Mouse (Mus musculus): ENCODE data around the gene Hspb2. TPM values are rescaled to one million over a fixed set of nuclear protein-coding genes. Genes with fewer than 3 reads are reported as not detected.

Hspb2 gene
- 1 to 10 TPM; 1.2 to 2.4 TPM for total RNA-seq (2021)

DNA sequence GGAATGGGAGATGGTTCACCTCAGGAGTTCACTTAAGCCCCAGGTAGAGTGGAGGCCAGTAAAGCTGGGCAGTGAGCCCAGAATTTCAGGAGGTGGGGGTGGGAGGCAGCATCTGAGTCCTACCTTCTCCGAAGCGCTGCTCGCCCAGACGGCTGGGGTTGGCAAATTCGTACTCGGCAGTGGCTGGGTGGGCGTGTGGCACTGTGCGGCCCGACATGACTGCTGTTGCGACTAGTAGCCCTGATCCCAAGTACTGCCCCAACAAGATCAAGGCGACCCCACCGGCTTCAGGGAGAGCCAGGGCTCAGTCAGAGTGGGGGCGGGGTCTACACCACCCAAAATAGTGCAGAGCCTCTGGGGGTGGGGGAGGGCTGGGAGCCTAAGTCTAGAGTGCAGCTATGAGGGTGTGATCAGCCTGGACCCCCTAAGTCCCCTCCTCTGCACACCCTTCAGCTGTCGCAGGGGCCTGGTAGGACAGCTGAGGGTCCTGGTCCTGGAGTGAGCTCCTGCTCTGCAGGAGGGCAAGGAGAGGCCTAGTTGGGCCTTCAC, at the start of gene Hspb2:
TSS of gene Hspb2 (minus strand) at position 301 of the 549 bp plus-strand sequence.
- DNase-seq (ENCODE audit: low spot score in 2 of 2): no peak
- intact Hi-C loops (cut with DNase I): no loop called here

DNA sequence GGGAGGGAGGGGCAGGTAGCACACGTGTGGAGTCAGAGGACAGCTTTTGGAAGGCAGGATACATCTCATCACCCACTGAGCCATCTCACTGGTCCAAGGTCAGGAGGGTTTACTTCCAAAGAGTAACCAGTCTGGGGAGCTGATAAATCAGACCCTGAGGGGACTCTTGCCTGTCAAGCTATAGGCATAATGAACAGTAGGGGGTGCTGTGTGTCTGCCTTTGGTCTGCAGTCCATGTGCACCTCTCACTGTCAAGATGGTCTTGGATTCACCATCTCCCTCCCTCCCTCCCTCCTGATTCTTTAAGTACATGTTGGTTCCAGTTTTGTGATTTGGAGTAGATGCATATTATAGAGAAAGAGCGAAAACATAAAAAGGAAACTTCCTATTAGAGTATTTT, 48.8 kb upstream of the Hspb2 start:
- intact Hi-C loops (cut with DNase I): no loop called here

DNA sequence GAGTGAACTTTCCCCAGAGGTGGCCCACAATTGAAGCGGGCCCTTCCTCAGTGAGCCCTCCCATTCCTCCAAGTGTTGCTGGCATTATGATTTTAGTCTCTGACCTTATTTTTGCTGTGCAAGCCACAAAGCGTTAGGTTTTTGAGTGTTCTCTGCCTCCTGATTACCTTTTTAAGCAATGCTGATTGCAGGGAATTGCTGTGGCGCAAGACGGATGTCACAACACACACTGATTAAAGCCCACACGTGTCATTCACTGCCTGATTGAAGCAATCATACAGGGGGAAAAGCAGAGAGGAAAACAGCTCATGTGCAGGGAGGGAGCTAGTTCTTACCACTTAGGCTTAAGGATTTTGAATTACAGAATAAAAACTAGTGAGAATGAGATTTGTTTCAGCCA, 46.2 kb upstream of the Hspb2 start:
- intact Hi-C loops (cut with DNase I): loop anchor here (2.0 kb wide), 1 partner anchor 354 kb away; no protein-coding TSS in a partner anchor

More for the DNA sequence above, 48.8 kb upstream of the Hspb2 start:
- DNase-seq (ENCODE audit: low spot score in 2 of 2): no peak

DNA sequence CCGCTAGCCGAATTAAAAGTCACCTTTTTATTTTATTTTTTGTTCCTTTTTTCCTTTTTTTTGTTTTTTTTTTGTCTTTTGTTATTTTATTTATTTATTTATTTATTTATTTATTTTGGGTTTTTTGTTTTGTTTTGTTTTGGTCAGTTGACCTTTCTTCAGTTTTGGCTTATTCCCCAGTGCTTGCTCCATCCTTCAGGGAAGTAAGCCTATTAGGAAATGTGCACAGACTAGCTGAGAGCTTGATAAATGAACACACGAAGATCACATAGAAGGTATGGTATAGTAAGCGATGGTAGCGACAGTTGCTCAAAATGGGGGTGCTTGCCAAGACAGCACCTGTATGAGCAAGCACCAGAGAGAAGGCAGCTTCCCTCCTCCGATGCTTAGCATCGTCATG, 45.5 kb upstream of the Hspb2 start:
- intact Hi-C loops (cut with DNase I): loop anchor here (2.0 kb wide), 1 partner anchor 355 kb away; no protein-coding TSS in a partner anchor
- no peak for DNase-seq (ENCODE audit: low spot score in 2 of 2)

More for the DNA sequence above, 46.2 kb upstream of the Hspb2 start:
- DNase-seq (ENCODE audit: low spot score in 2 of 2): no peak

DNA sequence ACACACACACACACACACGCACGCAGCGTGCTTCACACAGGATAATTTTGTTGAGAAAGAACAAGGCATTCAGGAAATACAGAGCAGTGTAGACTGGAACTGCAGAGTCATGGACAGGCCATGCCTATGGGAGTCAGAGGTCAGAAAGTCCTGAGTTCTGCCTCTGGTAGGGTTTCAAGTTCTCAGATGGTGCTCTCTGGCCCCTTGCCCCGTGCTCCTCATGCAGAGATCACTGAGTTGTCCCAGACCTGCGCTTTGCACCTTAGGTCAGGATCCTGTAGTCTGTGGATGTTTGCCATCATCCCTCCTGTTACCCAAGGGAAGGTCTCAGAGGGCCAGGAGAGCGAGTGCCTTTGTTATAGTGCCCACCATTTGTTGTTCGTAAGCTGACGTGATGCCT, 44.6 kb upstream of the Hspb2 start:
- intact Hi-C loops (cut with DNase I): no loop called here

DNA sequence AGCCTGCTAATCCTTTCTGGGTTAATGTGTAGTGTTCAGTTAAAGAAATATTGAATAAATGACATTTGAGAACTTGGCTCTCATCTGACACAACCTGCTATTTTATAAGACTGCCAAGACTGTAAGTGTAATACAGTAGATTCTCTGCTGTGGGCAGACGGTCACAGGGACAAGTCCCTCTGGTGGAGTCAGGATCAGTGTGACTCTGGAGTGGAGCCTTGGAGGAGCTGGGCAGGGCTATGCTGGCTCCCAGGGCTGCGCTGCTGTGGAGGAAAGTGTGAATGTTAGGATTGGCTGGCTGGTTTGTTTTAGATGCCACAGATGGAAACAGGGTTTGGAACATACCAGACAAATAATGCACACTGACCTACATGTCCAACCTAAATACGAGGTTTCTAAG, 43.1 kb upstream of the Hspb2 start:
- no peak for DNase-seq (ENCODE audit: low spot score in 2 of 2)
- intact Hi-C loops (cut with DNase I): no loop called here

More for the DNA sequence above, 44.6 kb upstream of the Hspb2 start:
- DNase-seq (ENCODE audit: low spot score in 2 of 2): no peak

DNA sequence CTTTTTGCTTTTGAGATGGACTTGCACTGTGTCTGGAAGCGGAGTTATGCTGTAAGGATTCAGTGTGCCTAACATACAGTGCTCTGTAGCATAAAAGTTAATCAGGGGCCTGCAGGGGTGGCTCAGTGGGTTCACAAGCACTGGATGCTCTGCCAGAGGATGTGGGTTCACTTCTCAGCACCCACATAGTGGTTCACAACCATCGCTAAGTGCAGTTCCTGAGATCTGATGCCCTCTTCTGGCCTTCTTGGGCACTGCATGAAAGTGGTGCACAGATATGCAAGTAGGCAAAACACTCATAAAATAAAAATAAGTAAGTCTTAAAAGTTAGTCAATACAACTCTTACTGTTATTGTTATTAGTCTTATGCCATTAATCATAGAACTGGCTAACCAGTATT, 30.0 kb upstream of the Hspb2 start:
- intact Hi-C loops (cut with DNase I): no loop called here
- DNase-seq (ENCODE audit: low spot score in 2 of 2): no peak

DNA sequence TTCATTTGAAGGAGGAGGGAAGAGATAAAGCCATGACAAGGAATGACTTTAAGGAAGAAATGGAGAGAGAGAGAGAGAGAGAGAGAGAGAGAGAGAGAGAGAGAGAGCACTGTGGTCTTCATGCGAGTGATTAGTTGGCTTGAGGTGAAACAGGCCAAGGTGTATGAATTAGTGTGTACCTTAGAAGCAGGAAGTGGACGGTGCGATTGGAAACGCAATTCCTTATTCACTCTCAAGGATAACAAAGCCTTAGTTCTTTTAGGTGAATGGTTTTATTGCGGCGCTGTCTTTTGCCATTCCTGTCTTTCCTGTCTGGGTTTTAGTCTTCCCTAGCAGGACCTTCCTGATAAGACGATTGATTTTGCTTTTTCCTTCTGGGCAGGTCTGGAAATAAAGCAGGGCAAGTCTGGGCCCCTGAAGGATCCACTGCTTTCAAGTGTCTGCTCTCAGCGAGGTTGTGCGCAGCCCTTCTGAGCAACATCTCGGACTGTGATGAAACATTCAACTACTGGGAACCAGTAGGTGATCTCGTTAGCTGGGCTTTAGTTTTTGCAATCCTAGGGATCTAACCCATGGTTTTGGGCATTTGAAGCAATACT, 24.1 kb upstream of the Hspb2 start:
- intact Hi-C loops (cut with DNase I): no loop called here
- no peak for DNase-seq (ENCODE audit: low spot score in 2 of 2)

DNA sequence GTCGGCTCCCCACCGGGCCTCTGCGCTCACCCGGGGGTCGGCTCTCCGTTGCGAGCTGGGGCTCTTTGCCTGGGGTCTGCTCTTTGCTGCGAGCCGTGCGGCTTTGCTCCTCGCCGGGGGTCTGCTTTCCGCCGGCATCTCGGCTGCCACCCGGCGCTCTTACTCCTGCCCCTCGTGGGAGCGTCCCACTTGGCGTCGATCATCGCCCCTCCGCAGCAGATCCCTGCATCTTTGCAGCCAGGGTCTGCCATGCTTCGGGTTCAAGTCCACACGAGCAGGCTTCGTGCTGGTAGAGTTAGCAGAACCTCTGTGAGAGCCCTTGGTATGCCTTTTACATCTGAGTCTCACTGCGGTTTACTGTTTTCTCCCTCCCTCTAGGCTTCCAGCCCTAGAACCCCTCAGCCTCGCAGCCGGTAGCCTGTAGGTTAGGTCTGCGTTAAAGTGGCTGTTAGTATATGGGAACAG, 23.5 kb upstream of the Hspb2 start:
- intact Hi-C loops (cut with DNase I): no loop called here
- peak in 1 of 2 experiments; percentile 31 for DNase-seq (ENCODE audit: low spot score in 2 of 2)

DNA sequence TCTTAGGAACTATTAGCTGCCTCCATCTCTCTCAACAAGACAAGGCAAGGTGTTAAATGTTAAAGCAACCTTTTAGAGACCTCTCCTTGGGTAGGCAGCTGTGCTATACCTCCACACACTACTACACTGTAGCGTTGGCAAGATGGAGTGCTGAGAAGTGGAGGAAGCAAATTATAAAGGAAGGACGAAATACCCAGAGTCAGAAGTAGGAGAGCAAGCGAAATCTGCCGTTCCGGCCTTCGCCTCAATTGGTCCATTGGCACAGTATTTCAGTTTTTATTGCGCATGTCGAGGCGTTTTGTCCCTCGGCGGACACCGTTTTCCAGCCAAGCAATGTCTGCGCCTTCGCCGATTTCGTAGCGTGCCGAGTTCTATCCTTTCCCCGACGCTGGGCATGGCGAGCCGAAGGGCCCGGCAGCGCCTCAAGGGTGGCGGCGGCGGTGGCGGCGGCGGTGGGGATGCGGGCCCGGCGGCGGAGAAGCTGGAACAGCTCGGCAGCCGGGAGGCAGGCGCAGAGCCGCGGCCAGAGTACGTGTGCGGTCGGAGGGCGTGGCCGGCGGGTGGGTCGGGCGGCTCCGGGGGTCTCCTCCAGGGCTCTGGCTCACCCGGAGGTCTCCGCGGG, 22.9 kb upstream of the Hspb2 start, which contains the start of the genes Alg9 and 1110032A03Rik:
TSS of gene Alg9 (plus strand) at position 29 of the 622 bp plus-strand sequence.
TSS of gene 1110032A03Rik (minus strand) at position 530 of the 622 bp plus-strand sequence.
- intact Hi-C loops (cut with DNase I): no loop called here

DNA sequence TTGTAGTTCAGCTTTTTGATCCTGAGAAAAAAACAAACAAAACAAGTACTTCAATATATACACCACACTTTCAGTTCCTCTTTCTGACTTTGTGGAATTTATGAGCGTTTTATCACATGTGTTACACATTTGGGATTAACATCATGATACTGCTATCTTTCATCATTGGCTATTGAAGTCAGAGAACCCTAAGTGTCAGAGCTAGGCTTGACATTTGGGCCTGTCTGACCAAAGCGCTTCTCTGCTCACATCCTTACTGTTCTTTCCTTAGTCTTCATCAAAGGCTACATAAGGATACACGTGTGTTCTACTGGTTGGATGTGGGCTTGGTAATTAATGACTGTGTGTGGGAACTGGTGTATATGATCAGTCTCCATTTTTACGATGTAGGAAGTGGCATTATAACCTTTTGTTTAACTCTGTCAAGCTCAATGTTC, 21.9 kb upstream of the Hspb2 start:
- intact Hi-C loops (cut with DNase I): no loop called here
- DNase-seq (ENCODE audit: low spot score in 2 of 2): no peak

More for the DNA sequence above, 22.9 kb upstream of the Hspb2 start, which contains the start of the genes Alg9 and 1110032A03Rik:
- peak; percentile 90 to 93 for DNase-seq (ENCODE audit: low spot score in 2 of 2)

DNA sequence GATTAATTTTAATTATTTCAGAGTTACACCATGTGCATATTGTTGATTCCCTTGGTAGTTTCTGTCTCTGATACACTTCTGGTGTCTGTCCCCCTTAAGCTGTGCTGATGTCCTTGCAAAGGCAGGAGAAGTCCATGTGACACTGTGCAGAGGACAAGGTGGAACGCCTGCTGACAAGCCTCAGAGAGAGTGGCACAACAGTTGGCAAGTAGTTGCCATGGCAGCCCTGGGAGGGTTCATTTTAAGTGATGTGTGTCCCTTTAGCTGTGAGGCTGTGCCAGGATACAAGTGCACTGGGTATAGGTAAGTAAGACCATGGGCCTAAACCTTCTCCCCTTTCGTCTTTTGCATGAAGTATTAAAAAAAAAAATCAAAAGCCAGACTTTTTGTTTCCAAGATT, 17.9 kb upstream of the Hspb2 start:
- no peak for DNase-seq (ENCODE audit: low spot score in 2 of 2)
- intact Hi-C loops (cut with DNase I): no loop called here

DNA sequence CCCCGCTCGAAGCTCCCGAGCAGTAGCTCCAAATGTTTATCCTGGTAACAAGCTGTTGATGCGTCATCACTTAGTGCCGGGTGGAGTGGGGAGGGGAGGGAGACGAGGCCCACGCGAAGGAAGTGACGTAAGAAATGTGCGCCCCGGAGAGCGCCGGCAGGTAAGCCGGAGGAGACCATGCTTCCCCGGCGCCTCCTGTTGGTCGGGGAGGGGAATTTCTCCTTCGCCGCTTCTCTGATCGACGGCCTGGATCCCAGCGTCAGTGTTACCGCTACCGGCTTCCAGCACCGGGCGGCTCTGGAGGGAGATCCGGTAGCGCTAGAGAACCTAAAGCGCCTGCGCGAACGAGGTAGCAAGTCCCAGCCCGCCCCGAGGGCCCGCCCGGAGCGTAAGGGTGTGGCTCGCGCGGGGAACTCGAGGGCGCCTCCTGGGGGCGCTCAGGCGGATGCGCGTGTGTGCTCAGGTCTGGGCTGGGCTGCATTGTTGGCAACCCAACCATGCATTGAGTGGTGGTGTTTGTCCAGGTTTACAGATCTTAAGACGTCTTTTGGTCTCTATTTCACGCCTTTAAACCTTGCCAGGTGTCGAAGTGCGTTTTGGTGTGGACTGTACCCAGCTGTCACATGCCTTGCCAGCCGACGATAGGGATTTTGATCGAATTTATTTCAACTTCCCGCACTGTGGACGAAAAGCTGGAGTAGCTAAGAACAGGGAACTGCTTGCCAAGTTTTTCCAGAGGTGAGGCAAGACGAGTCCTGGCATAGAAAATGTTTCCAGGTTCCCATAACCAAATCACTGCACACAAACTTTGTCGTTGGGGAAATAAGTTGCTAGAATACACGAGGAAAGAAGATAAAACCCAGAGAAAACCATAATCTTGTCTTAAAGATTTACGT, 16.2 kb upstream of the Hspb2 start, which contains the start of gene Fdxacb1:
TSS of gene Fdxacb1 (plus strand) at position 130 of the 896 bp plus-strand sequence.
- intact Hi-C loops (cut with DNase I): loop anchor here (2.0 to 5.0 kb wide), 2 partner anchors 41 to 70 kb away; no protein-coding TSS in a partner anchor

DNA sequence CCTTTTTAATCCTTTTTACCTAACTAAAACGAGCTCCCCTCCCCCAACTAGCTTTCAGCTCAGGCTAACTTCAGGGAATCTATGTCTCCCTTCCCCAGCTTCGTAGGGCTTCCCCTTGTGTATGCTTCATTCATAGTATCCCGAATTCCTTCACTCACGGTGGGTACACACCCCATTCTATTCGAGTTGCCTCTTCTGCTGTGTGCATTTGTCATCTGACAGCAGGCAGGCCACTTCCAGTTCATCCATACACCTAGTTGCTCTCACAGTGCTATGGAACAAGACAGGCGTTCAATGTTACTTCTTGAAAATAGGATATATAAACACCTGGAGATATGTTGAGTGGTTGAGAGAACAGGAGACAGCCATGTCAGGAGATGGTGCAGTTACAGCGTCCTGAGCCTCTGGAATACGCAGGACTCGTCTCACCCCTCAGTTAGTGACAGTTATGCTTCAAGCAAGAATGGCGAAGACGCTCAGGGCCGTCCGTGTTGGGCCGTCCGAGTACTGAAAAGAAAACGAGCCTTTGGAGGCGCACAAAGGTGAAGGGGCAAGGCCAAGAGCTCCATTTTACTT, 15.5 kb upstream of the Hspb2 start:
- DNase-seq (ENCODE audit: low spot score in 2 of 2): peak in 1 of 2 experiments; percentile 18
- intact Hi-C loops (cut with DNase I): loop anchor here (2.0 to 5.0 kb wide), 2 partner anchors 40 to 69 kb away; no protein-coding TSS in a partner anchor

More for the DNA sequence above, 16.2 kb upstream of the Hspb2 start, which contains the start of gene Fdxacb1:
- DNase-seq (ENCODE audit: low spot score in 2 of 2): peak; percentile 98 to 99

DNA sequence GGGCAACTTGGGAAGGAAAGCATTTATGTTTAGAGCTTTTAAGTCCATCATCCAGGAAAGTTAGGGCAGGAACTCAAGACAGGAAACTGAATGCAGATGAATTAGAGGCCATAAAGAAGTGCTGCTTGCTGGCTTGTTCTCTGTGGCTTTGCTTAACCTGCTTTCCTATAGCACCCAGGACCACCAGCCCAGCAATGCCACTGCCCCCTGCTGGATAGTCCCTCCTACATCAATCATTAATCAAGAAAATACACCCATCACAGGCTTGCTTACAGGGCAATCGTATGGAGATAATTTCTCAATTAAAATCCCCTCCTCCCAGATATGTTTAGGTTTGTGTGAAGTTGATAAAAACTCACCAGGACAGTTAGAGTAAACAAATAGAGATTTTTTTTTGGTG, 11.2 kb upstream of the Hspb2 start:
- intact Hi-C loops (cut with DNase I): no loop called here
- no peak for DNase-seq (ENCODE audit: low spot score in 2 of 2)

DNA sequence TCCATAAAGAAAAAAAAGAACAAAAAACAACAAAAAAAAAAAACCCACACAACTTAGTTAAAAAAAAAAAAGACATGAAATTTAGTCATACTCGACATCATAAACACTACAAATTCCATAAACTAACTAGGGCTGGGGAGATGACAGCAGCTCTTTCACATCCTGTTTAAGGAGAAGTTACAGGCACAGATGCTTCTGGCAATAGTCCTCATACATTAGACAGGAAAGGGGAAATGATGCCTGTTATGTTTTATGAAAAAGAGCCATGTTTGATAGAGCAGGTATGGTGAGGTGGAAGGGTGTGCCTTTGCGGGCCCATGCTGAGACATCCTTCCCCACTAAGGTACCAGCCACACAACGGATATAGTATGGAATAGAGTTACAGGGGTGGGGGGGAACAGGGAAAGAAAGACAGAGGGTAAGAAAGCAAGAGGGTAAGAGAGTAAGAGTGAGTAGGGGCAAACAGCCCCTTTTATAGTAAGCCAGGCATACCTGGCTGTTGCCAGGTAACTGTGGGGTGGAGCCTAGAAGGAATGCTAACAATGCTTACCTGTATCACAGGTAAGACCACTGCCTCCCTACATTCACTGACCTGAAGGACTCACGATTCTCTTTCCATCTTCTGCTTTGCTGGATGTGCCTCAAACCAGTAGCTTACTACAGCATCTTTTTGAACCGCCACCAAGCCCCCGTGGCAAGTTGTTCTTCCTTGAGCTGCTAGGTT, 9.5 kb upstream of the Hspb2 start:
- DNase-seq (ENCODE audit: low spot score in 2 of 2): no peak
- intact Hi-C loops (cut with DNase I): no loop called here

DNA sequence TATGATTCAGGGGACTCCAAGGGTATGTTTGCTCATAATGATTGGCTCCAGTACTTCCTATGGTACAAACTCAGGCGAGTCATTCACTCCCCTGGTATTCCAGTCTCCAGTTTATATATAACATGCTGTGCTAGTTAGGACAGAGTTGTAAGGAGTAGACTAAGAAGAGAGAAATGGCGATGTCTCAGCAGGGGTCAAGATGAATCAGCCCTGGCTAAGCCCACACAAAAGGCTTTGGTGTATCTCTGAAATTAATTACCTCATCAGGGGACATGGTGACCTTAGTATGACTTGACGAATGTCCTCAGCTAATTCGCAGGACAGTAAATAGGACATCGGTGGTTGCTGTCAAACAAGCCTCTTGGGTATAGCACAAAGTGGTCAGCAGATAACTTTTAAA, 4.6 kb upstream of the Hspb2 start:
- intact Hi-C loops (cut with DNase I): no loop called here
- DNase-seq (ENCODE audit: low spot score in 2 of 2): no peak

DNA sequence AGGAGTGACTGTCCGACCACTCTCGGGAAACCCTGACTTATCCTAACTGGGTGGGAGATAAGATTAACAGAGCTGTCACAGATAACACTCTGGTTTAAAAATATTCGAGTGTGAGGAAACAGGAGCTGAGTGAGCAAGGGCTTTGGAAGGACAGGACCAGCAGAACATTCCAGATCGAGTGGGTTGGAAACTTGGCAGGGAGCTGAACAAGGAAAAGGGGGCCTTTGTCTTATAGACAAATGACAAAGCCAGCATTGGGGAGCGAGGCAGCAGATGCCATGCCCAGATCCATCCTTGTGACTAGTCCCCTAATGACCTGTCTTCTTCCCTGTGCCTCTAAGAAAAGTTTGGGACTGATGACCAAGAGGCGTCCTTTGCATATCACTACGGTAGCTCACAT, 1.8 kb upstream of the Hspb2 start:
- DNase-seq (ENCODE audit: low spot score in 2 of 2): no peak
- intact Hi-C loops (cut with DNase I): no loop called here

Data from left cerebral cortex, postnatal 36 days (tissue).